Mouse (Mus musculus) testis, adult 2 months (tissue): ENCODE data around the gene Pigu.

ENCODE experiments used
- CTCF ChIP-seq: fragments of 200-500 bp; IDR thresholded peaks from 2 replicates; pipeline ENCODE4 v1.5.1; 2012; ENCODE audit warnings: low read depth, mild to moderate bottlenecking, inconsistent platforms, low read length, moderate library complexity; ENCODE audit not compliant: control insufficient read depth, insufficient read depth, insufficient replicate concordance
- POLR2A ChIP-seq: fragments of 200-500 bp; IDR thresholded peaks from 2 replicates; pipeline ENCODE4 v1.6.1; 2012; ENCODE audit warnings: low read depth, mild to moderate bottlenecking, inconsistent platforms, low read length, moderate library complexity; ENCODE audit not compliant: control insufficient read depth

GRCm38 (mm10) chr2:155388573-155388972 is 31.3 kb upstream of the Pigu start:
- no peak for TF ChIP-seq POLR2A
- no peak for TF ChIP-seq CTCF
